Mouse (Mus musculus) lung, adult 18-20 months (tissue): ENCODE measurements at regions not wholly inside any gene's neighbourhood (a gene's known extent, or its start where the extent isn't known, plus 50 kb on each side); places are given as distances from the start of the nearest gene placed in this dataset.
A peak's percentile ranks its signal among the peaks of the same experiment; 100 is the strongest.

ENCODE experiments used
- DNase-seq, 2 experiments: peaks; one replicate each; pipeline ENCODE4 v3.0.0; 2022; ENCODE audit warnings: mixed read lengths in 2 of 2

GRCm38 (mm10) chr1:88575917-88576669, 66.2 kb upstream of the Glrp1 start:
- peak; percentile 54 to 72 for DNase-seq

GRCm38 (mm10) chr1:88575291-88575690, 65.4 kb upstream of the Glrp1 start:
- no peak for DNase-seq

- no peak for DNase-seq
These were observed 62.3 kb upstream of the Glrp1 start for GRCm38 (mm10) chr1:88572161-88572560.

GRCm38 (mm10) chr1:88568447-88569053, 58.7 kb upstream of the Glrp1 start:
- DNase-seq = no peak

GRCm38 (mm10) chr1:88567198-88567597, 57.3 kb upstream of the Glrp1 start:
- DNase-seq = no peak

GRCm38 (mm10) chr1:88566426-88566825, 56.6 kb upstream of the Glrp1 start:
- no peak for DNase-seq

- DNase-seq = no peak
These were observed 55.0 kb upstream of the Glrp1 start for GRCm38 (mm10) chr1:88564825-88565224.

GRCm38 (mm10) chr1:88562361-88562760, 52.5 kb upstream of the Glrp1 start:
- DNase-seq = peak; percentile 84 to 88

GRCm38 (mm10) chr1:88560771-88561170, 50.9 kb upstream of the Glrp1 start:
- peak; percentile 73 to 80 for DNase-seq
